Mouse (Mus musculus) lung, adult 2 months (tissue): ENCODE results near the gene Dner.

Experiments
- CTCF ChIP-seq: fragments of 200-500 bp; IDR thresholded peaks from 2 replicates; pipeline ENCODE4 v1.5.1; 2011; ENCODE audit warnings: mild to moderate bottlenecking, low read length, control low read depth; ENCODE audit not compliant: insufficient read depth
- POLR2A ChIP-seq: fragments of 200-500 bp; IDR thresholded peaks from 2 replicates; pipeline ENCODE4 v1.6.1; 2011; ENCODE audit warnings: low read depth, mild to moderate bottlenecking, control low read depth, low read length, borderline replicate concordance; ENCODE audit errors: extremely low read depth

DNA sequence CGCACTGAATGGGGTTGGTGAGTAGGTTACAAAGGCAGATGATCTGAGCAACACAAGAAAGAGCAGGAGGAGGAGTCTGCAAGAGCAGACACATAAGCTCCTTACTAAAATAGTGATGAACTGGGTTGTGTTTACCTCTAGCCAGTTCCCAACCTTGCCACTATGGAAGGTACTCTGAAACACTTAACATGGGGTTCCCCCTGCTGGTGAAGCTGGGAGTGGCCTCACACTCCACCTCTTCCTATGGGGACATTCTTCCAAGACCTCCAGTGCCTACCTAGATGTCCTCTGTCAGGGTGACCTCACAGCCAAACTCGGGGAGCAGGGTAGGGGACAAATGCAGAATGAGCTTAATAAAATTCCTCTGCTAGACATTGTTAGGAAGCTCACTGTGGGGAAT, 114.2 kb downstream of the Dner start:
- peak; percentile 58 for TF ChIP-seq CTCF
- no peak for TF ChIP-seq POLR2A
